Mouse (Mus musculus) spleen, postnatal 36 days (tissue): ENCODE measurements around the gene Mapk14.

Source experiments
- DNase-seq, 2 experiments: peaks; one replicate each; pipeline ENCODE4 v3.0.0; 2022; ENCODE audit warnings: low spot score in 2 of 2, mixed read lengths in 1 of 2

Mapk14 gene

GRCm38 (mm10) chr17:28690776-28691686 is at the start of gene Mapk14:
Mapk14 (plus strand) TSS chr17:28691329.
- peak; percentile 100 for DNase-seq

- no peak for DNase-seq
Observed at GRCm38 (mm10) chr17:28643697-28644096, 47.4 kb upstream of the Mapk14 start.

DNA sequence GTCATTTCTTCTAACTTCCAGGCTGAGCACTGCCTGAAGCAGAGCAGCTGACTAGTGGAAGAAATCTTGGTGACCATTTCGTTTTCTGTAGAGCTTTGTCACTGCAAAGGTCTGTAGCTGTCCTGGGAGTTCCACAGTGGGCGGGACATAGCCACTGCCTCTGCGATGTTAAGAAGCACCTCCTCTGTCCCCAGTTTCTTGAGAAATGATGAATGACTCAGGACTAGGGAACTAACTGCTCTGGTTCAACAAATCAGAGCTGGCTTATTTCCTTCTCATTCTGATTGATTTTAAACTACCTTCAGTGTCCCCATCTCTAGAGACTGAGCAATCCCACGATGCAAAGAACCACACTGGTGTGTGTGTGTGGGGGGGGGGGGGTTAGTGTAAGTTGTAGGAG is 47.0 kb upstream of the Mapk14 start:
- no peak for DNase-seq

GRCm38 (mm10) chr17:28646221-28646620 is 44.9 kb upstream of the Mapk14 start:
- DNase-seq, result no peak

- DNase-seq, result peak; percentile 9 to 22
Observed at GRCm38 (mm10) chr17:28648607-28649370, 42.3 kb upstream of the Mapk14 start.

GRCm38 (mm10) chr17:28650268-28650667 is 40.9 kb upstream of the Mapk14 start:
- no peak for DNase-seq

DNA sequence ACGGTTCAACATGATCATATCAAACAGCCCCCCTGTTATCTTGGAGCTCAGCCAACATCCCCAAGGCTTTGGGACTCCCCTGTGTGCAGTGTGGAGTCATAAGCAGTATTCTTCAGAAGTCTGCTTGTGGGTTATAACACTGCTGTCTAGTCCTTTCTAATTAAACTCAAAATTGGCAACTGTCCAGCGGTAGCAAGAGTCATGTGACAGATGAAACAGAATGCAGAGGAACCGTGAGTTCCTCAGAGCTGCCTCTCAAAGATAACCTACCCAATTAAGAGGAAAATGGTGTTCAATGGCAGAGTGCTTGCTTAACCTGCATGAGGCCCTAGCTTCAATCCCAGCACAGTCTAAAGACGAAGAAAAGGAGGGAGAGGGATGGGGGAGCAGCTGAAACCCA is 33.2 kb upstream of the Mapk14 start:
- DNase-seq, result no peak

DNA sequence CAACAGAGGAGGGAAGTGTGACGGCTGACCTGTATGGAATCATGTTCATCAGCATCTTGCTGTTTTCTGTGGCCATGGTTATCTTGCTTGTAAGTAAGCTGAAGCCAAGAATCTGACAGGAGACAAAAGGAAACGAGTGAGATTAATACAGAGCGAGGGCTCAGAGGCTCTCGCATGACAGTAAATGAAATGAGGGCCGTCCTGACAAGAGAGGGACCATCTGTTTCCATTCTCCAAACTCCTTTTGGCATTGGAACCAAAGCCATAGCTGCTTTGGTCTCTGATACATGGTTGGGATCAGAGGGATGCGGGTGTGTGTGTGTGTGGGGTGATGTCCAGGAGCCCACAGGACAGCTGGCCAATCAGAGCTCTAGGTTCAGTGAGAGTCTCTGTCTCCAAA is 31.6 kb upstream of the Mapk14 start:
- DNase-seq, result no peak

DNA sequence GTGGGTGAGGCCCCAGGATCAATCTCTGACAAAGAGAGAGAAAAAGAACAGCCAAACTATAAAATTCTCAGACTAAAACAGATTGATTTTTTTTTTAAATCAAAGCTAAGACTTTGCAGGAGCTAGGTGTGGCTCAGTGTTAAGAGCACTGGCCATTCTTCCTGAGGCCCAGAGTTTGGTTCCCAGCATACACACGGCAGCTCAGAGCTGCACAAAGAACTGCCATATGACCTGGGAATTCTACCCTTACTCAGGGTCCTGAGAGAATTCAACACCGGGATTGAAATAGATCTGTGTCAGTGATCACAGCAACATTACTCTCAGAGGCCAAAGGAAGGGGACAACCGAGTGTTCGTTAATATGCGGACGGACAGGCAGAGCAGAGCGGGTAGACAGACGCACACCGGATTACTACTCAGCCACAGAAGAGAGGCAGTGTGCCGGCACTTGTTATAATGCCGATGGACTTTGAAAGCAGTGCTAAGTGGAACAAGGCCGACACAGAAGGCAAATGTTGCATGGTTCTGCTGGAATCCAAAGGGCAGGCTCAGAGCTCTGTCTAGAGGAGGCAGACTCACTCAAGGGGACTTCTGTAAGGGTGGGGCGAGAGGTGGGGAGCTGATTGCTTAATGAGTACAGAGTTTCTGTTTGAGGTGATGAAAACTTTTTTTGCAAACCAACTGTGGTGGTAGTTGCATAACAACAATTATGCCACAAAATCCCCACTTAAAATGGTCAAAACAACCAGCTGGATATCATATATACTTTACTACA is 8.6 kb upstream of the Mapk14 start:
- DNase-seq, result no peak

DNA sequence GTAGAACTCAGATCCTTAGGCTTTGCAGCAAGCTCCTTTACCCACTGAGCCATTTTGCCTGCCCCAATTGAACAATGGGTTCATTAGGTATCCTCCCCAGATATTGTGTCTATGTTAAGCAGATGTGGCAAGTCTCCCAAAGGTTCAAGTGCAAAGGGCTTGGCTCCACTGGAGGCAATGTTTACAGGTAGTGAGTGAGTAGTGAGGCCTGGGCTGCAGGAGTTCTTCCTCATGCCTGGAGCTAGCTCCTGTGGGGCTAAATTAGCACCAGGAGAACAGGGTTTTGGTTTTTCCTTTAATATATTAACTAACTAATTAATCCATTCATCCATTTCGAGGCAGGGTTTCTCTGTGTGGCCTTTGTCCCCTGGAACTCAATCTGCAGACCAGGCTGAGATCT is 7.5 kb upstream of the Mapk14 start:
- DNase-seq, result no peak

DNA sequence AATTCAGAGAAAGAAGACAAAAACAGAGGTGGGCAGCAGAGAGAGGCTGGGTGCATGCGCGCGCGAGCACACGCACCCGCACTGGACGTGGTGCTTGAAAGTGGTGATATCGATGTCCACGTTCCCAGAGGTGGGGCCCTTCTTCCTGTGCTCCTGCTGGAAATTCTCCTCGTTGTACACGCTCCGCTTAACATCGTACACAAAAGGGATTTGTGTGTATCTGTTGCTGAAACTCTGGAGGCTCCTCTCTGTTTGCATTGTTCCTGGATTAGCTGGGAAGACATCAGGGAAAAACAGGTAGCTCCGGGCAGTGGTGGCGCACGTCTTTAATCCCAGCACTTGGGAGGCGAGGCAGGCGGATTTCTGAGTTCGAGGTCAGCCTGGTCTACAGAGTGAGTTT is 6.5 kb upstream of the Mapk14 start:
- DNase-seq, result no peak

- DNase-seq, result no peak
Observed at GRCm38 (mm10) chr17:28687354-28687753, 3.8 kb upstream of the Mapk14 start.

DNA sequence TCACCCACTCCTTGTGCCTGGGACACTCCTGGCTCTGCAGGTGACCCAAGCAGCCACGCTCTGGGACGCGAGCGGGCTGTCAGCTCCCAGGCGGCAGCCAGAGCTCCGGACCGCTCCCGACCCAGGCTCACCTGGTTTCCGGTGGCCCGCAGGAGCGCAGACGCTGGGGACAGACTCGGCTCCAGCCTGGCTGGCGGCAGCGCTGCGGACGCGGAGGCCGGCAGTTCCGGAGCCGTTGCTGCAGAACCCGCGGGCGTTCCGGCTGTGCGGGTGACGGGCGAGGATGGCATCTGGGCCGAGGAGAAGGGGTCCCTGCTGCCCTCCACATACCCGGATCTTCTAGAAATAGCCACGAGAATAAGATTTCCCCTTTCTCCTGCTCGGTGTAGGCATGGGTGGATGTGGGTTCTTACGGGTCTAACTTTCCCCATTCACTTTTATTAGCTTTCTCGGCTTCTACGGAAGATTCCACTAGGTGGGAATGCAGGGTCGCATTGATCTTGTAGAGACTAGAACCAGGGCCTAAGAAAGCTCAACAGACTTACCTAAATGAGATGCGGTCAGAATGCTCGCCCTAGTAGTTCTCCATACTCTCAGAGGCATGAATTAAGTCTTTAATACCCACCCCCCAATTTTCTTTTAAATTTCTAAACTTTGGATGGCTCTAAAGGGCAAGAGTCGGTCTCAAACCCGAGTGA is 1.4 kb upstream of the Mapk14 start, which contains the start of gene Slc26a8:
Gene Slc26a8 (minus strand): TSS at position 648 of the 698 bp plus-strand sequence.
- DNase-seq, result no peak

DNA sequence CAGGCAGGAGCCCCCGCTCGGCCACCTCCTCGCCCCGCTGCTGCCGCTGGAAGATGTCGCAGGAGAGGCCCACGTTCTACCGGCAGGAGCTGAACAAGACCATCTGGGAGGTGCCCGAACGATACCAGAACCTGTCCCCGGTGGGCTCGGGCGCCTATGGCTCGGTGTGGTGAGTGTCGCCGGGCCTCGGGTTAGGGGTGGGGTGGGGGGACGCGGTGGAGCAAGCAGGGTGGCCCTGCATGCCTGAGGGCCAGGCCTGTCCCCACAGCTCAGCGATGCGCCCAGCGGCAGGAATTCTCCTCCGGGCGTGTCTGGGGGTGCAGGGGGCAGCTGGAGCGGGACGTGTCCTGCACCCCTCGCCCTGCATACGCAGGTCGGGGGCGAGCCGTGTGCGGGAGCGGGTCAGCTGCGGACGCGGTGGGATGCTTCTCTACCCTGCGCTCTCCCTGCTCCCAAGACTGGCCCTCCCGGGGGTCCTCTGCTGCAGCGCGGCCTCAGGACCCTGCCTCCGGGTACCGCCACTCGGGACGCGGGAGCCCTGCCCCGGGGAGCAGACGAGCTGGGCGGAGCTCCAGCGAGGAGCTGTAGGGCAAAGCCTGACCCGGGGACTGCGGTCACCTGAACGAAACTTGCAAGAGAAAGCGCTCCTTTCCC is 685 bp downstream of the Mapk14 start:
- DNase-seq, result peak; percentile 54 to 55

- peak; percentile 70 to 71 for DNase-seq
Observed at GRCm38 (mm10) chr17:28692341-28692710, 1.2 kb downstream of the Mapk14 start.

DNA sequence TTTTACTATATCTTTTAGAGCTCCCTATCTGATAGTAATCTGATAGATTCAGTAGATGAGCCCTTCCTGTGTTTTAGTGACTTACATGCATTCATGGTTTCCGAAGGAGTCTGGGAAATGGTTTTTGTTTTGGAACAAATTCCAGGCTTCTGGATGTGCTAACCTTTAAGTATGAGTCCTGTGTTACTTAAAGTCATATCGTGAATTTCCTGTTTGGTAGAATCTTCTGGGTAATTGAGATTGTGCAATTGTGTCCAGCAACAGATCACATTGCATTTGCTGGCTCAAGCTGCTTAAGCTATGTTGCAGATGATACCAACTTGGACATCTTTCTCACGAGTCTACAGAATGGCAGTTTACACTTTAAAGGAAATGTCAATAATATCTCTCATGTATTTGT is 2.0 kb downstream of the Mapk14 start:
- DNase-seq, result no peak

GRCm38 (mm10) chr17:28694078-28694477 is 2.9 kb downstream of the Mapk14 start:
- no peak for DNase-seq

GRCm38 (mm10) chr17:28694832-28695231 is 3.7 kb downstream of the Mapk14 start:
- no peak for DNase-seq

DNA sequence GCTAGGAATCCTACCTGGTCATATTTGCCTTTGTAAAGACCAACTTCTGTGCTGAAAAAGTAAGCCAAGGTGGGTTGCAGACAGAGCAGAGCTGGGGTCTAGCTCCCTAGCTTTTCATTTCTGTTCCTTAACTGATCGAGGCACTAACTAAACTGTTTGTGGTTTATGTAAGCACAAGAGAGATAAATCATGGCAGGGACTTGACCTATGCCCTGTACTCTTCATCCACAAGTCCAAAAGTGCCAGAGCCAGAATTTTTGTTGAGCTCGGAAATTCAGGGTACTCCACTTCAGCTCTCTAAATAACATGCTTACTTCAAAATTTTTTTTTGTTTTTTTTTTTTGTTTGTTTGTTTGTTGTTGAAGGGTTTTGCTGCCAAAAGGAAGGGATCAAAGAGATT is 5.5 kb downstream of the Mapk14 start:
- no peak for DNase-seq

- DNase-seq, result peak; percentile 58 to 64
Observed at GRCm38 (mm10) chr17:28697290-28698195, 6.4 kb downstream of the Mapk14 start.
